Mouse (Mus musculus) thymus, postnatal 14 days (tissue): ENCODE results near the gene Rab8a.
A peak's percentile ranks its signal among the peaks of the same experiment; 100 is the strongest.

Experiments
- DNase-seq: peaks from one replicate; pipeline ENCODE4 v3.0.0; 2021

Gene Rab8a

DNA sequence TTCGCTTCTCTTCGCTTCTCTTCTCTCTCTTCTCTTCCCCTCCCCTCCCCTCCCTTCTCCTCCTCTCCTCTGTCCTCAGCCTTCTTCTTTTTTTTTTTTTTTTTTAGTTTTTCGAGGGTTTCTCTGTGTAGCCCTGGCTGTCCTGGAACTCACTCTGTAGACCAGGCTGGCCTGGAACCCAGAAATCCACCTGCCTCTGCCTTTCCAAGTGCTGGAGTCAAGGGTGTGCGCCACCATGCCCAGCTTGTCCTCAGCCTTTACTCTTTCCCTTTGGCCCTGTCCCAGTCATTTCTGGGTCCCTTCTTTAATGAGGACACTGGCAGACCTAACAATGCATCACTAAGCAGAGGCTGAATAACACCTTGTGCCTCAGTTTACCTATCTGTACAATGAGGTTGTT lies 52.5 kb downstream of the Rab8a start, which contains the start of gene Gm11034:
Gm11034 (minus strand) TSS at position 101 of the 400 bp plus-strand sequence.
- DNase-seq = no peak

DNA sequence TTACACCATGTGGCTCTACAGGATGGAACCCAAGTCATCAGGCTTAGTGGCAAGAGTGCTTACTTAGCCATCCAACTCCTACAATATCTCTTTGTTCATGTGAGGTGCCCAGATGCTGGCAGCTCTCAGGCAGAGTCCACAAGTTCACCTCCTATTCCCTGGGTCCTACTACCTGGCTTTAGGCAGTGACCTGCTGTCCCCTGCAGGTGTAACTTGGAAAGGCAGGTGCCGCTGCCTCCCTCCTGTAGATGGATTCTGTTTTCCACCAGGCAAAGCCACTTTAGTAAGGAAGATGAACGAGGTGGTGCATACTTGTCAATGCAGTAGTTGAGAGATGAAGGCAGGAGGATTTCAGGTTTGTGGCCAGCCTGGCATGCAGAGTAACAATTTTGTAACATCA lies 54.1 kb downstream of the Rab8a start:
- DNase-seq = peak; percentile 55

DNA sequence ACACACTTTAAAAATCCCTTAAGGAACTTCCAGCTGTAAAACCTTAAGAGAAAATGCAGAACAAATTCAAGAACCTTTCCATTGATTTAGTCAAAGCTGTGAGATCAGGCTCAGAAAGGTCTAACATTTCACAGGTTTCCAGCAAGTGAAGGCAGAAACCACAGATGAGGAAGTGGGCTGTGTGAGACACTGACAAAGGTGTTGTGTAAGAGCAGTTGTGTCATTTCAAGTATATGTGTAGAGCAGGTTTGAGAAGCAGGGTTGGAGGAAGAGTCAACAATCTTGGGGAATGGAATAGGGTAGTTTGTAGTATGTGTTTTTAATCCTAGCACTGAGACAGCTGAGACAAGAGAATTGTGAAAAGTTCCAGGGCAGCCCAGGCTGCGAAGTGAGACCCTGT lies 54.9 kb downstream of the Rab8a start:
- DNase-seq = peak; percentile 26

DNA sequence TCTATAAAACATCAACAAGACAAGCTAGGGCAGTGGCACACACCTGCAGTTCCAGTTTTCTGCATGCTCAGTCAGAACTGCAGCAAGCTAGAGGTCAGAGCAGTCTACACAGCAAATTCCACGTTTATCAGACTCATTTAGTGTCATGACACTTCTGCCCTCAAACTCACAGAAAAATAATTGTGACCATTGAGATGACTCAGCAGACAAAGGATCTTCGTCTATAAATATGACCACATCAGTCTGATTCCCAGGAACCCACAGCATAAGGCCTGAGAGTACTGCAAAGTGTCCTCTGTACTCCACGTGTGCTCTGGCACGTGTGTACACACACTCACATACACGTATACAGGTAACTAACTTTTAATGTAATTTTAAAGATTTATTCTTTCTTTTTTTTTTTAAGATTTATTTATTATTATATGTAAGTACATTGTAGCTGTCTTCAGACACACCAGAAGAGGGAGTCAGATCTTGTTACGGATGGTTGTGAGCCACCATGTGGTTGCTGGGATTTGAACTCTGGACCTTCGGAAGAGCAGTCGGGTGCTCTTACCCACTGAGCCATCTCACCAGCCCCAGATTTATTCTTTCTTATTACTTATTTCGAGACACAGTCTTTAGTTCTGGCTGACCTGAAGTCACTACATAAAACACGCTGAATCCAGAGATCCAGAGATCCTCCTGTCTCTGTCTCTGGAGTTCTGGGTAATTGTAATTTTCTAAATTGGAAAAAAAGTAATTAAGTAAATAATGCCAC lies 58.0 kb downstream of the Rab8a start:
- DNase-seq = no peak

DNA sequence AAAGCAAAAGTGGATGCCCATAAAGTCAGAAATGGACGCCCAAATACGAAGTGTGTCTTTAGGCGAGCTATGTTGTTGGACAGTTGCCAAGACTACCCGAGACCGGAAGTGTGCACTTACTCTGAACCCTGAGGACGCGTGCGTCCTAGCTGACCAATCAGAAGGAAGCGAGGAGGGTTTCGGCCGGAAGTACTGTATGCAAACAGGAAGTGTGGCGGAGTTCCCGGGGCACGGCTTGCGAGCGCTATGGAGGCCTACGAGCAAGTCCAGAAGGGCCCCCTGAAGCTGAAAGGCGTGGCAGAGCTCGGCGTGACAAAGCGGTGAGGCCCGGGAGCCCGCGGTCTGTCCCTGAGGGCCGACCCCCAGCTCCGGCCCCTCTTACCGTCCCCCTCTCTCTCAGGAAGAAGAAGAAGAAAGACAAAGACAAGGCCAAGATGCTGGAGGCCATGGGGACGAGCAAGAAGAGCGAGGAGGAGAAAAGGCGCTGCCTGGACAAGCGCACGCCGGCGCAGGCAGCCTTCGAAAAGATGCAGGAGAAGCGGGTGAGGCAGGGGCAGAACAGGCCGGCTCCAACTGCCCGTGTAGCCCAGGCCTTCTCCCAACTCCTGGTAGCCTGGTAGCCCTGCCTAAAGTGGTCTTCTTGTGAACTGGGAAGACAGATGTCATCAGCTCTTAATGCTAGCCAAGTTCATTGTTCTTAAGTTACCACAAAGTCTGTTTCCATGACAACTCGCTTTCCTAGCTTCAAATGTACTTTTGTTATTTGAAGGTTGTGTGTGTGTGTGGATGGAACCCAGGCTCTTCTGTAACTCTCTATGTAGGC lies 58.8 kb downstream of the Rab8a start, which contains the start of gene Fam32a:
Fam32a (plus strand) TSS at position 190 of the 823 bp plus-strand sequence.
- peak; percentile 89 for DNase-seq

DNA sequence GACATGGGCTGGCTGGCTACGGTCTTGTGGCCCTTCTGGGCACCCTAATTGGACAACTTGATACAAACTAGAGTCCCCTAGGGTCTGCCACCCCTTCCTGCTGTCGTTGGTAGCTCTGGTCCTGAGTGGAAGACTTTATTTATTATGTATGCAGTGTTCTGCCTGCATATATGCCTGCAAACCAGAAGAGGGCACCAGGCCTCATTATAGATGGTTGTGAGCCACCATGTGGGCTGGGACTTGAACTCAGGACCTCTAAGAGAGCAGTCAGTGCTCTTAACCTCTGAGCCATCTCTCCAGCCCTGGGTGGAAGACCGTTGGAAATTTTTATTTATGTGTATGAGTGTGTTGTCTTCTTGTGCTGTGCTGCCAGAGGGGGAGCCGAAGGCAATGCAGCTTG lies 59.8 kb downstream of the Rab8a start:
- DNase-seq = no peak

DNA sequence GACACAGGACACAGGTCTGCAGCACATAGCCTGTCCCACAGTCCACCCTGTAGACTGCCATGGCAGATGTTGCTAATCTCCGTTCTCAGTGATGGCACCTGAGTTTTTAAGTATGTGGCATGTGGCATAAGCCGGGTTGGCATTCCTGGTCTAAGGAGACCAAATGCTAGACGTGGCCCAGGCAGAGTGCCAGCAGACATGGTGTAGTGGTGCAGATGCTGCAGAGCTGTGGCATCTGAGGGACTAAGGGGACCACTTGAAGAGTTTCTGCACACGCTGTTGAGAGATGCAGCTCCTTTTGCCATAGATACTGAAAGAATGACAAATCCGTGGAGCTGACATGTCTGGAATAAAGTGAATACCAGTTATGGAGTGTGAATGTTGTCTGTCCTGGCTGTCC lies 61.7 kb downstream of the Rab8a start:
- DNase-seq = no peak
